Mouse (Mus musculus) heart, adult 2 months (tissue): ENCODE results near the gene Rassf2. TPM values are rescaled to one million over a fixed set of nuclear protein-coding genes. Genes with fewer than 3 reads are reported as not detected.

Experiments used
- DNase-seq, 2 experiments: peaks; one replicate each; pipeline ENCODE4 v3.0.0; 2021
- H3K27ac ChIP-seq: fragments of 200-600 bp; 2 replicates; pipeline ENCODE4 v1.8.1; 2022
- H3K27me3 ChIP-seq: fragments of 200-500 bp; 2 replicates; pipeline ENCODE4 v1.6.1; 2012; ENCODE audit warnings: mild to moderate bottlenecking, low read length, inconsistent platforms, mixed read lengths; ENCODE audit not compliant: control insufficient read depth, insufficient read depth
- H3K36me3 ChIP-seq: fragments of 200-500 bp; 2 replicates; pipeline ENCODE4 v1.6.1; 2012; ENCODE audit warnings: low read length, inconsistent platforms; ENCODE audit not compliant: control insufficient read depth, insufficient read depth
- H3K4me1 ChIP-seq: fragments of 200-500 bp; 2 replicates; pipeline ENCODE4 v1.6.1; 2011; ENCODE audit warnings: low read length; ENCODE audit not compliant: control insufficient read depth, insufficient read depth
- H3K4me3 ChIP-seq: fragments of 200-600 bp; 2 replicates; pipeline ENCODE4 v1.8.1; 2022
- H3K79me2 ChIP-seq: fragments of 200-500 bp; replicated peaks from 2 replicates; pipeline ENCODE4 v1.6.1; 2012; ENCODE audit warnings: mild to moderate bottlenecking, inconsistent platforms, low read length, moderate library complexity, mixed read lengths; ENCODE audit not compliant: control insufficient read depth, insufficient read depth
- H3K9ac ChIP-seq: fragments of 200-500 bp; 2 replicates; pipeline ENCODE4 v1.6.1; 2012; ENCODE audit warnings: low read depth, mild to moderate bottlenecking, control low read depth, inconsistent platforms, low read length, mixed read lengths
- CTCF ChIP-seq: fragments of 200-600 bp; IDR thresholded peaks from 2 replicates; pipeline ENCODE4 v1.8.1; 2022; ENCODE audit warnings: antibody characterized with exemption, mild to moderate bottlenecking, moderate library complexity
- EP300 ChIP-seq: fragments of 200-500 bp; IDR thresholded peaks from 2 replicates; pipeline ENCODE4 v1.6.1; 2011; ENCODE audit warnings: low read depth, low read length, control low read depth; ENCODE audit not compliant: insufficient read depth
- POLR2A ChIP-seq: fragments of 200-500 bp; IDR thresholded peaks from 2 replicates; pipeline ENCODE4 v1.6.1; 2011; ENCODE audit warnings: mild to moderate bottlenecking, low read depth, low read length, control low read depth; ENCODE audit not compliant: insufficient read depth
- WGBS: fragments of 180-500 bp; shearing (Covaris S2); methylation state at CpG from one replicate; pipeline ENCODE4 v1.1.7; 2018; 5-methylcytosine and 5-hydroxymethylcytosine counted together
- intact Hi-C: fragments of 180-260 bp; cut with DNase I; formaldehyde crosslinking; loops from one replicate; pipeline ENCODE4 v1.15.1; 2025
- polyA plus RNA-seq: library from polyadenylated mRNA; depleted of rRNA; stranded (reverse); fragments of >200 nt; gene quantifications from 2 replicates; pipeline ENCODE4 v1.2.3, GENCODE M21; 2012
- total RNA-seq, 2 experiments: library from RNA; stranded (reverse); gene quantifications; 2 replicates each; pipeline ENCODE4 v1.2.3; 2021

Gene Rassf2
- total and polyA plus RNA-seq, 3 experiments, result 6.0 to 11.5 (median 6.8) TPM

GRCm38 (mm10) chr2:131988550-131988949, 41.5 kb downstream of the Rassf2 start:
- WGBS, result 69% methylated on average over 2 of the region's 2 CpGs
- no peak overlapping the region for H3K27ac ChIP-seq
- intact Hi-C loops, result no loop called here

GRCm38 (mm10) chr2:131987950-131988349, 42.1 kb downstream of the Rassf2 start:
- peaks cover 5% of the 10 kb centered on the region for H3K4me1 ChIP-seq
- no peaks in the 10 kb centered on the region for H3K36me3 ChIP-seq
- no peak overlapping the region for H3K27ac ChIP-seq
- no peak for TF ChIP-seq POLR2A
- peak; percentile 54 for TF ChIP-seq CTCF
- no peaks in the 10 kb centered on the region for H3K27me3 ChIP-seq
- no peak overlapping the region for H3K9ac ChIP-seq
- no peaks in the 10 kb centered on the region for H3K79me2 ChIP-seq
- WGBS, result 46% methylated on average over 3 of the region's 3 CpGs
- no peak for DNase-seq
- intact Hi-C loops, result no loop called here
- H3K4me3 ChIP-seq, result no peak overlapping the region

More at GRCm38 (mm10) chr2:131988550-131988949, 41.5 kb downstream of the Rassf2 start:
- H3K79me2 ChIP-seq, result no peaks in the 10 kb centered on the region
- H3K4me1 ChIP-seq, result peaks cover 5% of the 10 kb centered on the region
- H3K4me3 ChIP-seq, result no peak overlapping the region
- no peak for DNase-seq
- no peak overlapping the region for H3K9ac ChIP-seq
- TF ChIP-seq POLR2A (no peak), CTCF (no peak), EP300 (no peak)
- no peaks in the 10 kb centered on the region for H3K36me3 ChIP-seq
- H3K27me3 ChIP-seq, result no peaks in the 10 kb centered on the region

GRCm38 (mm10) chr2:131982546-131983196, 47.4 kb downstream of the Rassf2 start:
- H3K36me3 ChIP-seq, result no peaks in the 10 kb centered on the region
- peak; percentile 55 for DNase-seq
- no peaks in the 10 kb centered on the region for H3K79me2 ChIP-seq
- intact Hi-C loops, result loop anchor here (1.0 to 5.0 kb wide), 3 partner anchors 80 to 258 kb away; no protein-coding TSS in a partner anchor
- H3K9ac ChIP-seq, result no peak overlapping the region
- H3K4me3 ChIP-seq, result no peak overlapping the region
- TF ChIP-seq POLR2A (no peak), CTCF (peak; percentile 95), EP300 (peak; percentile 96)
- WGBS, result 9% methylated on average over 6 of the region's 6 CpGs
- H3K27ac ChIP-seq, result no peak overlapping the region
- no peaks in the 10 kb centered on the region; the same call in 1 of the 2 replicates for H3K4me1 ChIP-seq
- no peaks in the 10 kb centered on the region for H3K27me3 ChIP-seq

- Histone ChIP-seq H3K36me3 (no peaks in the 10 kb centered on the region), H3K27me3 (no peaks in the 10 kb centered on the region), H3K4me1 (no peaks in the 10 kb centered on the region; the same call in 1 of the 2 replicates), H3K27ac (no peak overlapping the region), H3K4me3 (no peak overlapping the region), H3K9ac (no peak overlapping the region), H3K79me2 (no peaks in the 10 kb centered on the region)
- peak in 1 of 2 experiments; percentile 60 for DNase-seq
- TF ChIP-seq POLR2A (no peak), CTCF (no peak), EP300 (no peak)
- intact Hi-C loops, result loop anchor here (5.0 kb wide), 1 partner anchor 81 kb away; no protein-coding TSS in a partner anchor
- WGBS, result 13% methylated on average over 9 of the region's 9 CpGs
Measured at GRCm38 (mm10) chr2:131980866-131981265, 49.2 kb downstream of the Rassf2 start.

GRCm38 (mm10) chr2:131976663-131977062, 53.4 kb downstream of the Rassf2 start:
- 83% methylated on average over 3 of the region's 3 CpGs for WGBS
- TF ChIP-seq POLR2A, result no peak
- TF ChIP-seq CTCF, result no peak
- no peak for TF ChIP-seq EP300
- H3K4me3 ChIP-seq, result no peak overlapping the region
- H3K79me2 ChIP-seq, result no peaks in the 10 kb centered on the region
- intact Hi-C loops, result no loop called here
- no peak overlapping the region for H3K27ac ChIP-seq
- DNase-seq, result no peak
- H3K4me1 ChIP-seq, result no peaks in the 10 kb centered on the region; the same call in 1 of the 2 replicates
- no peaks in the 10 kb centered on the region for H3K36me3 ChIP-seq
- no peaks in the 10 kb centered on the region for H3K27me3 ChIP-seq
- no peak overlapping the region for H3K9ac ChIP-seq

- WGBS, result 52% methylated on average over 4 of the region's 4 CpGs
- H3K4me1 ChIP-seq, result no peaks in the 10 kb centered on the region
- H3K27ac ChIP-seq, result no peak overlapping the region
- H3K4me3 ChIP-seq, result no peak overlapping the region
- H3K36me3 ChIP-seq, result no peaks in the 10 kb centered on the region
- TF ChIP-seq POLR2A (no peak), EP300 (no peak), CTCF (no peak)
- no peaks in the 10 kb centered on the region for H3K27me3 ChIP-seq
- no peaks in the 10 kb centered on the region for H3K79me2 ChIP-seq
- no peak for DNase-seq
- intact Hi-C loops, result no loop called here
- no peak overlapping the region for H3K9ac ChIP-seq
Measured at GRCm38 (mm10) chr2:131971098-131971497, 59.0 kb downstream of the Rassf2 start.
